Mouse (Mus musculus) heart, adult 2 months (tissue): ENCODE data around the gene Slc12a1.

ENCODE experiments used
- CTCF ChIP-seq: fragments of 200-600 bp; IDR thresholded peaks from 2 replicates; pipeline ENCODE4 v1.8.1; 2022; ENCODE audit warnings: antibody characterized with exemption, mild to moderate bottlenecking, moderate library complexity
- POLR2A ChIP-seq: fragments of 200-500 bp; IDR thresholded peaks from 2 replicates; pipeline ENCODE4 v1.6.1; 2011; ENCODE audit warnings: mild to moderate bottlenecking, low read depth, low read length, control low read depth; ENCODE audit not compliant: insufficient read depth

DNA sequence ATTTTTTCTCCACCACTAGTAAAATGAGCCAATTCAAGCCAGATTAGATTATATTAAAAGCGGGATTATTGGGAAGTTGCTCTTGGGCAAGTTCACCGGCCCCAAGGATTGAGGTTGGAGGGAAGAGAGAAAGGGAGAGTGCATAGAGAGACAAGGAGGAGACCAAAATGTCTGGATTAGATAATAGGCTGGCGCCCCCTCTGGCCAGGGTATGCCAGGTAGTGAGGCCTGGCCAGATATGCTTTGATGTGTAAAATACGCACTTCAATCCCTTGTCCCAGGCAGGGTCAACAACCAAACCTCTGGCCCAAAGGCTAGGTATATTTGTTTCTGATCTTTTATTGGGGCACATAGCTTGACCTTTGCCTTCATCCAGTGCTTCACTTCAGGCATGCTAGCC is 99.5 kb downstream of the Slc12a1 start:
- no peak for TF ChIP-seq CTCF
- TF ChIP-seq POLR2A: no peak
